Mouse (Mus musculus): Measurements from ENCODE around the gene Grin2d. TPM values are rescaled to one million over a fixed set of nuclear protein-coding genes. Genes with fewer than 3 reads are reported as not detected.

The Grin2d gene
- polyA plus RNA-seq, 1 experiment from 2014 or later = 0.13 TPM

DNA sequence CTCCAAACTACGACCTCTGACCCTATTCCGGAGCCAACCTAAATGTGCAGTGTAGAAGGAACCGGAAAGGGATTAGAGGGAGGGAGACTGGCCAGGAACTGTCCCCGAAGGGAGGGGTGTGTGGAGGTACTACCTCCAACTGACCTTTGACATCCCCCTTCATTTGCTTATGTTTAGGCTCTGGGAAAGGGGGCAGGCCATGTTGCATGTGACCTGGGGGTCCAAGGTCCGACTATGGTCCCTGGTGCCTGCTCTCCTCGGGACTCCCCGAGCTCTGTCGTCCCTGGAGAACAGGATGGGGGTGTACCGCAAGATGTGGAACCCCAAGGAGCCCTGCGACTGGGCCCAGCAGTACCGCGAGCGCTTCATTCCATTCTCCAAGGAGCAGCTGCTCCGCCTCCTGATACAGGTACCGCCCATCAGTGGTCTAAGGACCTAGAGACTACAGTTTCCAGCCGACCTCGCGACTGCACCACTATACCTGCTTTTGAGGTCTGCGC, 19.1 kb upstream of the Grin2d start:
- peak overlapping the region; percentile 78 for H3K27ac ChIP-seq (replicated peaks)
- H3K4me3 ChIP-seq = peak overlapping the region; percentile 65
- 2% methylated on average over 19 of the region's 19 CpGs for WGBS
- H3K4me1 ChIP-seq = peaks cover 16% of the 10 kb centered on the region
- H3K27me3 ChIP-seq (replicated peaks) = no peaks in the 10 kb centered on the region
- H3K9me3 ChIP-seq = no peaks in the 10 kb centered on the region
- peak overlapping the region; percentile 96 for H3K4me2 ChIP-seq
- peak; percentile 14 for ATAC-seq (ENCODE audit: extremely low read depth, insufficient number of reproducible peaks, low FRiP score, low TSS enrichment)
- H3K36me3 ChIP-seq = no peaks in the 10 kb centered on the region
- peak overlapping the region; percentile 85 for H3K9ac ChIP-seq

DNA sequence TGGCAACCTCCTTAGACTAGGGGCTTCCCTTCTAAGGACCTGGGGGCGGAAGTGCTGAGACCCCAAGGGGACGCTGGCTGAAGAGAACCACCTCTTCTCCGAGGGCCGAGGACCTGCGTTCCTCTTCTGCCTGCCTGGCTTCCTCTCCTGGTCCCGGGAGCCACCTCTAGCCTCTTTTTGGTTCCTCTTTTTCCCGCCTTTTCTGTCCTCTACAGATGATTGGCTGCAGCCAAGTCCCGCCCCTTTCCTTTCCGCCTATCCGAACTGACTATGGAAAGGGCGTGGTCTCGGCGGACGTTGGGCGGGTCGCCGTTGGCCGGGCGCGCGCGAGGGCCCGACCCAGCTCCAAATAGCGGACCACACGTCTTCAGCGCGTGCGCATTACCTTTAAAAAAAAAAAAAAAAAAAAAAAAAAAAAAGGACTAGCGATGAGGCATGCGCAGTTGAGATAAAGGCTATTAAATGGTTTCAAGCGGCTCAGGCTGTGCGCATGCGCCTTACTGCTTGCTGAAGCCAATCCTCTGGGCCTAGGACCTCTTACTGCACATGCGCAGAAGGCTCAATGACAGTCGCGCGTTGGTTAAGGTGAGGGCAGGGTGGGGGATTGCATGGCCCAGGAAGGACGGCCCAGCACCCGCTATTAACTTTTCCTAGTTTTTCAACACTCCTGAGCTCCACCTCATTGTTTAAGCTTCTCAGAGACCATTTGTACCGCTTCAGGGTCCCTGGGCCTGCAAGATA, 18.5 kb upstream of the Grin2d start, which contains the start of the genes Syngr4 and Tmem143:
Syngr4 (minus strand) TSS at position 198 of the 741 bp plus-strand sequence.
Tmem143 (plus strand) TSS at position 425 of the 741 bp plus-strand sequence.
- peak; percentile 89 for ATAC-seq (ENCODE audit: extremely low read depth, insufficient number of reproducible peaks, low FRiP score, low TSS enrichment)
- H3K4me1 ChIP-seq = peaks cover 16% of the 10 kb centered on the region
- 2% methylated on average over 40 of the region's 40 CpGs for WGBS

DNA sequence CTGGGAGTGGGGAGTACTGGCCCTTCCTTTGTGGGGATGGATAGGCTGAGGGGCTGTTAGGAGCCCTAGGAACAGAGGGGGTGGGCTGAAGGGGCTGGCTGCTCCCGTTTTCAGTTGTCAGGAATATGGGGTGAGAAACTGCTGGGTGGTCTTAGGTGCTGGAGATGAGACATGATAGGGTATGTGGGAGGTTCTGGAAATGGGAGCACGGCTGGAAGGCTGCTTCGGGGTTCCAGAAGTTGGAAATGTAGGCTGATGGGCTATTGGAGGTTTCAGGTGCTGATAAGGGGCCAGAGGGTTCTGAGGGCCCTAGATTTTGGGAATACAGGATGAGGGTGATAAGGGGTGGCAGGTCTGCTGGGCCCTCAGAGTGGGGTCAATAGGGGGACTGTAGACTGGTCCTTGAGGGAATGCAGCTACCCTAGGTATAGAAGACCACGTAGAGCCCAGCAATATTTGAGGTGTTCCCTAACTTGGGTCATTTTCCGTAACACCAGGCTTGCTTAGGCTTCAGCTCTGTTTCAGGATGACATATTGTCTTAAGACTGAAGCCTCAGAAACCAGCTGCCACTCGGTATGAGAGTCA, 17.8 kb upstream of the Grin2d start:
- Histone ChIP-seq H3K4me3 (peak overlapping the region; percentile 65), H3K9me3 (no peaks in the 10 kb centered on the region), H3K4me1 (peaks cover 16% of the 10 kb centered on the region), H3K27ac (replicated peaks) (0 out of 2 replicates have a peak overlapping the region, but pooled peaks have one; percentile 34), H3K27me3 (replicated peaks) (no peaks in the 10 kb centered on the region), H3K4me2 (peak overlapping the region; percentile 96), H3K36me3 (no peaks in the 10 kb centered on the region), H3K9ac (no peak overlapping the region)
- 81% methylated on average over 6 of the region's 6 CpGs for WGBS
- ATAC-seq (ENCODE audit: extremely low read depth, insufficient number of reproducible peaks, low FRiP score, low TSS enrichment) = no peak

More for the DNA sequence above, 18.5 kb upstream of the Grin2d start, which contains the start of the genes Syngr4 and Tmem143:
- H3K9me3 ChIP-seq = no peaks in the 10 kb centered on the region
- no peaks in the 10 kb centered on the region for H3K27me3 ChIP-seq (replicated peaks)
- H3K36me3 ChIP-seq = no peaks in the 10 kb centered on the region
- H3K27ac ChIP-seq (replicated peaks) = peak within 1 kb of the TSS; percentile 78
- H3K9ac ChIP-seq = peak within 1 kb of the TSS; percentile 85
- peak within 1 kb of the TSS; percentile 65 for H3K4me3 ChIP-seq
- peak within 1 kb of the TSS; percentile 96 for H3K4me2 ChIP-seq

DNA sequence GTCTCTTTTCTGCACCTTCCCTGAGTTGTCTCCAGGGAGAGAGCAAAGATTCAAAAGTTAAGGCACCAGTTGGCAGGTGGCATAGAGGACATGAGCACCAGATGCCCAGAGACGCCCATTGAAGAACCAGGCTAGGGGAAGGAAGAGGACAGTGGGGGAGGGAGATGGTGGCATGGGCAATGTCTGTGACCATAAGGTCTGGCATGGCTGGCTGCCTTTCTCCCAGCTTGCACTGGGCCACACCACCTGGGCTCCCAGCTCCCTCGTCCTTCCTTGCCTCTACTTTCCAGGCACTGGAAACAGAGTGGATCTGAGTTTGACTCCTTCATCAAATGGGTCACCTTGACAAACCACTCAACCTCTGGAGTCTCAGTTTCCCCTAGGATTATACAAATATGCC, 14.5 kb upstream of the Grin2d start:
- Histone ChIP-seq H3K4me2 (no peak overlapping the region), H3K36me3 (no peaks in the 10 kb centered on the region), H3K9me3 (no peaks in the 10 kb centered on the region), H3K4me1 (peaks cover 11% of the 10 kb centered on the region), H3K27ac (replicated peaks) (no peak overlapping the region), H3K4me3 (no peak overlapping the region), H3K9ac (no peak overlapping the region), H3K27me3 (replicated peaks) (no peaks in the 10 kb centered on the region)
- 78% methylated on average over 2 of the region's 2 CpGs for WGBS
- ATAC-seq (ENCODE audit: extremely low read depth, insufficient number of reproducible peaks, low FRiP score, low TSS enrichment) = no peak

DNA sequence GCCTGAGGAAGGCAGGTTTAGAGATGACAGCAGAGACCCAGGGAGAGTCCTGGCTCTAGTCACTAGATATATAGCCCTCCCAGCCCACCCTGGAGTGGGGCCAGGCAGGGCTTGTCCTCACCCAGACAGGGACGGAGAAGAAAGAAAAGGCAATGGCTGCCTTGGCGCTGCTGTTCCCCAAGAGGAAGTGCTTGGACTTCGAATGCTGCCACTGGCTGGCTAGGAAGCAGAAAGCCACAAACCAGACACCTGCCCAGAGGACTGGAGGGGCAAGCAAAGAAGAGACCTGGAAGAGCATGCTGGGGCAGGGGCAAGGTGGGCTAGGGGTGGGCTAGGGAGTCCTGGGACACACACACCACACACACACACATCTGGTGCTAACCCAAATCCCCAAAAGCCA, 9.1 kb upstream of the Grin2d start:
- Histone ChIP-seq H3K27me3 (replicated peaks) (no peaks in the 10 kb centered on the region), H3K9me3 (no peaks in the 10 kb centered on the region), H3K36me3 (peaks cover 35% of the 10 kb centered on the region), H3K4me2 (no peak overlapping the region), H3K9ac (no peak overlapping the region; the same call in 1 of the 2 replicates), H3K27ac (replicated peaks) (no peak overlapping the region), H3K4me1 (no peaks in the 10 kb centered on the region), H3K4me3 (no peak overlapping the region)
- WGBS = 37% methylated on average over 3 of the region's 3 CpGs
- ATAC-seq (ENCODE audit: extremely low read depth, insufficient number of reproducible peaks, low FRiP score, low TSS enrichment) = no peak

DNA sequence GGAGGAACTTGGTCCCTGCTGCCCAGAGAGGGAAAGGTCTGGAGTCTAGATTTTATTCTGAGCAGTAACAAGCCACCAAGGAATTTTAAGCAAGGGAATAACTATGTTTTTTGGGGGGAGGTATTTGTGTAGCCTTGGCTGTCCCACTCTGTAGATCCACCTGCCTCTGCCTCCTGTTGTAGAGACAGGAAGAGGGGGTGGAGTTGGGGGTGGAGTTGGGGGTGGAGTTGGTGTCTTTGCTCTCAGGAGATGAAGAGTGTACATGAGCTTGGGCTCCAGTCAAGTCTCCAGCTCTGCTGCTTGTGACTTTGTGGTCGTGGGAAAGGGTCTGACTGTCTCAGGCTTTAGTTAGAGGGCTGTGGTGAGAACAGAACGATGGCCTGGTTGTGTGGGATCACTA, 2.8 kb upstream of the Grin2d start:
- no peak for ATAC-seq (ENCODE audit: extremely low read depth, insufficient number of reproducible peaks, low FRiP score, low TSS enrichment)
- Histone ChIP-seq H3K36me3 (peaks cover 97% of the 10 kb centered on the region), H3K9me3 (no peaks in the 10 kb centered on the region), H3K4me1 (no peaks in the 10 kb centered on the region), H3K9ac (no peak overlapping the region), H3K4me2 (no peak overlapping the region), H3K4me3 (no peak overlapping the region), H3K27ac (replicated peaks) (no peak overlapping the region), H3K27me3 (replicated peaks) (no peaks in the 10 kb centered on the region)
- 96% methylated on average over 2 of the region's 2 CpGs for WGBS

DNA sequence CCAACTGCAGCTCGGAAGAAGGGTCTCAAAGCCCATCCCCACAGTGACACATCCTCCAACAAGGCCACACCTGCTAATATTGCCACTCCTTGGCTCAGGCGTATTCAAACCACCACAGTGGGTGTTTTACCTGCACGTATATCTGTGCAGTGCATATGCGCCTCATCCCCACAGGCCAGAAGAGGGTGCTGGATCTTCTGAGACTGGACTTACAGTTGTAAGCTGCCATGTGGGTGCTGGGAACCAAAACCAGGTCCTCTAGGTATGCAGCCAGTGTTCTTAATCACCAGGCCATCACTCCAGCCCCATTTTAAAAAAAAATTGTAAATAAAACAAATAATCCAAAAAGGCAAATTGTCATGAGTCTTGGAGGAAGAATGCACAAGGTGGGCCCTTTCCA, 2.4 kb upstream of the Grin2d start:
- Histone ChIP-seq H3K4me1 (no peaks in the 10 kb centered on the region), H3K4me2 (no peak overlapping the region), H3K27me3 (replicated peaks) (no peaks in the 10 kb centered on the region), H3K27ac (replicated peaks) (no peak overlapping the region), H3K9ac (no peak overlapping the region), H3K36me3 (peaks cover 99% of the 10 kb centered on the region), H3K4me3 (no peak overlapping the region), H3K9me3 (no peaks in the 10 kb centered on the region)
- 92% methylated on average over 4 of the region's 4 CpGs for WGBS
- no peak for ATAC-seq (ENCODE audit: extremely low read depth, insufficient number of reproducible peaks, low FRiP score, low TSS enrichment)

DNA sequence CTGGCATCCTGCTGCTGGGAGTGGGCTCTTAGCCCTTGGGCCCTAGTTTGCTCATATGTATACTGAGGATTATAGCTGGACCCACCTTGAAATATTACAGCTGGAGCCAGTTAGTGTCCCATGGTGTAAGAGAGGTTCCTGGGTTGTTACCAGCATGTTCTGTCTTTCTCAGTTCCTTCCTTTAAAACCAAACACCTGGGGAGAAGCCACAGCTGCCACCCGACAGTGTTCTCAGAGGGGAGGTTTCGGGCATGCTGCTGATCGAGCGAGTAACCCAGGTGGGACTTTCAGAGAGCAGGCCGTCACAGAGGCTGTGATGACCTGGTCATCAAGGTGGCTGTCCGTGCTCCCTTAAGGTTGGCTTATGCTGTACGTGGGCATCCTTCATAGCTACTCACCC, 1.3 kb downstream of the Grin2d start:
- no peak overlapping the region for H3K27ac ChIP-seq (replicated peaks)
- peaks cover 17% of the 10 kb centered on the region for H3K4me1 ChIP-seq
- peaks cover 80% of the 10 kb centered on the region for H3K36me3 ChIP-seq
- no peak overlapping the region for H3K9ac ChIP-seq
- WGBS = 94% methylated on average over 7 of the region's 7 CpGs
- no peak overlapping the region for H3K4me3 ChIP-seq
- peaks cover 2% of the 10 kb centered on the region for H3K27me3 ChIP-seq (replicated peaks)
- no peak for ATAC-seq (ENCODE audit: extremely low read depth, insufficient number of reproducible peaks, low FRiP score, low TSS enrichment)
- H3K4me2 ChIP-seq = no peak overlapping the region
- no peaks in the 10 kb centered on the region for H3K9me3 ChIP-seq

DNA sequence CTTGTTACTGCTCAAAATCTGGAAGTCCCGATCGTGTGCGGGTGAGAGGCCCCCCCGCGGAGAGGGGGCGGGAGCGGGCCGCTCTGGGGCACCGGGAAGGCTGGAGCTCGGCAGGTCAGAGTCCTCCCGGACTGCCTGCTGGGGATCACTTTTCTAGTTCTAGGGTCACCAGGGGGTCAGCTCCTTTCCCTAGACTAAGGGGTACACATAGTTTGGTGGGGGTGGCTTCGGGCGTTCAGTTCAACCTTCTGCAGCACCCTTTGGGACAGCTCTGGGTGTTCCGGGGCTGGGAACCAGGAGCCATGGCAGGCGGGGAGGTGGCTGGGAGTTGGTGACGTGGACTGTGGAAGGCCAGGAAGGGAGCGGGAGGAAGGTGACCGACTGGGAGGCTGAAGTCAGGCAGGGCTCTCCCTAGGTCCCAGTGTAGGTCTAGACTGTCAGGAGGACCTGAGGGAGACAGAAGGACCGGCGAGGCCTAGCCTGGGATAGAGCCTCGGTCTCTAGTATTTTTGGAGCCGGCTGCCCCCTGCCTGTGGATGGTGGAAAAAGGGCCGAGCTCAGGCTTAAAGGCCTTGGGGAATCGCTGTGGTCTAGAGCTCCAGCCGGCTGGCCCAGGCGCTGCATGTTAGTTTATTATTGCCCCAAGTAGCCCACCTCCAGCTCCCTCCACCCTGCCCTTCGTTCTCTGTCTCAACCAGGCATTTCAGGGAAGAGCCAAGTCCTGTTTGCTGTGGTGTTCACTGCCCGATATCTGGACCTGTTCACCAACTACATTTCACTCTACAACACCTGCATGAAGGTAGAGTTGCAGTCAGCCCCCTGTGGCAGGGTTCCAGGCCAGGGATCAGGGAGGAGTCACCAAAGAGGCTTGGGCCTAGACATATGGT, 4.9 kb downstream of the Grin2d start:
- H3K4me1 ChIP-seq = peaks cover 43% of the 10 kb centered on the region
- H3K27me3 ChIP-seq (replicated peaks) = peaks cover 38% of the 10 kb centered on the region
- no peaks in the 10 kb centered on the region for H3K9me3 ChIP-seq
- peak; percentile 45; the same call in 1 of the 2 replicates for ATAC-seq (ENCODE audit: extremely low read depth, insufficient number of reproducible peaks, low FRiP score, low TSS enrichment)
- peak overlapping the region; percentile 94 for H3K27ac ChIP-seq (replicated peaks)
- 3% methylated on average over 28 of the region's 28 CpGs for WGBS
- peak overlapping the region; percentile 97 for H3K9ac ChIP-seq
- H3K4me3 ChIP-seq = peak overlapping the region; percentile 76
- H3K36me3 ChIP-seq = peaks cover 44% of the 10 kb centered on the region
- H3K4me2 ChIP-seq = peak overlapping the region; percentile 88

DNA sequence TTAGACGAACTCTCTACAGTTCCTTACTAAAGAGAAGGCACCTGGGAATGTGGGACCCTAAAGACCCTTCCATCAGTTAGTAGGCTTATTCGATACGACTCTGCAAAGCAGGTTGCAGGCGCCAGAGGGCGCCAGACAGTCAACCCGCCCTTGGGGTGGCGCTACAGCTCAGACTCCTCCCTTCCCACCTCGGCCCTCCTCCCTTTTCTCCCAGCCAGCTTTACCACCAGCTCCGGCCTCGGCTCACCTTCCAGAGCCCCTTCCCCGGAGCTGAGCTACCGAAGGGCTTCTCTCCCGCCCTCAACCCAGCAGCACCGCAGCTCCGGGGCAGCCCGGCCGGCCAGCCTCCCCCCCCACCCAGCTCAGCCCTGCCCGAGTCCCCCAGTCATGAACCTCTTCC, 5.6 kb downstream of the Grin2d start, which contains the start of gene Kdelr1:
Kdelr1 (plus strand) TSS at position 149 of the 400 bp plus-strand sequence.
- Histone ChIP-seq H3K36me3 (peaks cover 38% of the 10 kb centered on the region), H3K9ac (peak within 1 kb of the TSS; percentile 97), H3K4me2 (peak within 1 kb of the TSS; percentile 88), H3K4me3 (peak within 1 kb of the TSS; percentile 76), H3K27ac (replicated peaks) (peak within 1 kb of the TSS; percentile 94), H3K27me3 (replicated peaks) (peaks cover 45% of the 10 kb centered on the region), H3K4me1 (peaks cover 50% of the 10 kb centered on the region), H3K9me3 (no peaks in the 10 kb centered on the region)
- ATAC-seq (ENCODE audit: extremely low read depth, insufficient number of reproducible peaks, low FRiP score, low TSS enrichment) = peak; percentile 48; the same call in 1 of the 2 replicates
- WGBS = under 1% methylated on average over 18 of the region's 18 CpGs

All from heart, embryonic 13.5 days (tissue).